Mouse (Mus musculus) hindbrain, embryonic 16.5 days (tissue): Measurements from ENCODE around the gene Hpse2. TPM values are rescaled to one million over a fixed set of nuclear protein-coding genes. Genes with fewer than 3 reads are reported as not detected.

Source experiments
- polyA plus RNA-seq: library from polyadenylated mRNA; unstranded; fragments of >200 nt; fragmentation: Nextera tagmentation; extraction: Ambion mirVana; gene quantifications from 2 replicates; pipeline ENCODE4 v1.2.1, GENCODE M21; 2015

Gene Hpse2
- polyA plus RNA-seq, 1 experiment from 2014 or later, result 0.20 TPM

Other genes starting within 250 kb of the Hpse2 start
- 3.9 and 4.2 TPM in 2 replicates for gene Cnnm1, start 52.1 kb upstream of the Hpse2 start, polyA plus RNA-seq
- gene Got1, start 136.2 kb upstream of the Hpse2 start, polyA plus RNA-seq, result 124 and 140 TPM in 2 replicates
- 0.19 TPM in 1 of 2 replicates, not detected in the other for gene Nkx2-3, start 224.0 kb upstream of the Hpse2 start, polyA plus RNA-seq